Mouse (Mus musculus): ENCODE measurements around the gene Eif4a2. TPM values are rescaled to one million over a fixed set of nuclear protein-coding genes. Genes with fewer than 3 reads are reported as not detected.

The Eif4a2 gene
- polyA plus RNA-seq, 2 experiments = 55.9 to 159 TPM

DNA sequence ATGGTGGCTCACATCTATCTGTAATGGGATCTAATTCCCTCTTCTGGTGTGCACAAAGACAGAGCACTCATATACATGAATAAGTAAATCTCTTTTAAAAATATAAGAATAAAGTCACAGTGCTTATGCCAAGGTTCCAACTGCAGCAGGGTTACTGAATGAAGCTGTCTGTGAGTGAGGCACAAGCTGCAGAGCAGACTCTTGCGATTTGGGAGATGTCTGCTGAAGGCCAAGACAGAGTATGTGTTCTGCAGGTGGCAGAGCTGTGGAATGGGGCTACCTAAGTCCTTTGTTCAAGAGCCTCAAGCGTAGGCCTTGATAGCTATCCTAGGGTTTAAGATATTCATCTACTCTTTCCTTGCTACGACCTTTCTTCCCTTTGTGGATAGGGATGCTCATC, 15.2 kb downstream of the Eif4a2 start:
- peaks cover 5 to 6% of the 10 kb centered on the region in 2 experiments; a peak in 3 of 4 replicates for H3K4me1 ChIP-seq (replicated peaks; ENCODE audit: control insufficient read depth in 2 of 2, insufficient read depth in 2 of 2, low read length in 1 of 2)
- H3K4me3 ChIP-seq (ENCODE audit: insufficient read depth in 1 of 2, low read depth in 2 of 2, low read length in 2 of 2) = no peak overlapping the region
- DNase-seq (ENCODE audit: low read depth in 3 of 3, low spot score in 3 of 3) = no peak
- H3K9me3 ChIP-seq (ENCODE audit: control insufficient read depth, low read length) = no peaks in the 10 kb centered on the region
- TF ChIP-seq EP300 (IDR thresholded peaks at IDR 0.05; ENCODE audit: low read depth) = no peak
- TF ChIP-seq CTCF (IDR thresholded peaks at IDR 0.05; ENCODE audit: low read depth) = no peak
- peaks cover 56% of the 10 kb centered on the region for H3K36me3 ChIP-seq (replicated peaks; ENCODE audit: control insufficient read depth, insufficient read depth, low read depth)
- H3K27me3 ChIP-seq (ENCODE audit: control insufficient read depth, insufficient read depth, low read length) = no peaks in the 10 kb centered on the region
- 75% methylated on average over 3 of the region's 3 CpGs for WGBS (ENCODE audit: insufficient replicate concordance)
- H3K9ac ChIP-seq (replicated peaks) = no peak overlapping the region
- ATAC-seq (ENCODE audit: insufficient read depth) = no peak
- no peak overlapping the region for H3K4me2 ChIP-seq (ENCODE audit: low read depth)
- no peak overlapping the region for H3K27ac ChIP-seq

- Histone ChIP-seq H3K27ac (no peak overlapping the region), H3K9ac (replicated peaks) (no peak overlapping the region), H3K27me3 (ENCODE audit: control insufficient read depth, insufficient read depth, low read length) (no peaks in the 10 kb centered on the region), H3K4me2 (ENCODE audit: low read depth) (no peak overlapping the region), H3K4me3 (ENCODE audit: insufficient read depth in 1 of 2, low read depth in 2 of 2, low read length in 2 of 2) (no peak overlapping the region), H3K36me3 (replicated peaks; ENCODE audit: control insufficient read depth, insufficient read depth, low read depth) (peaks cover 49% of the 10 kb centered on the region), H3K9me3 (ENCODE audit: control insufficient read depth, low read length) (no peaks in the 10 kb centered on the region), H3K4me1 (replicated peaks; ENCODE audit: control insufficient read depth in 2 of 2, insufficient read depth in 2 of 2, low read length in 1 of 2) (peaks cover 5 to 6% of the 10 kb centered on the region in 2 experiments; a peak in 3 of 4 replicates)
- TF ChIP-seq EP300 (IDR thresholded peaks at IDR 0.05; ENCODE audit: low read depth) = no peak
- TF ChIP-seq CTCF (IDR thresholded peaks at IDR 0.05; ENCODE audit: low read depth) = no peak
- DNase-seq (ENCODE audit: low read depth in 3 of 3, low spot score in 3 of 3) (no peak), ATAC-seq (ENCODE audit: insufficient read depth) (no peak)
- WGBS (ENCODE audit: insufficient replicate concordance) = 84% methylated on average over 4 of the region's 4 CpGs
These were observed 15.9 kb downstream of the Eif4a2 start for GRCm38 (mm10) chr16:23123104-23123503.

- 79% methylated on average over 4 of the region's 4 CpGs for WGBS (ENCODE audit: insufficient replicate concordance)
- ATAC-seq (ENCODE audit: insufficient read depth) (no peak), DNase-seq (ENCODE audit: low read depth in 3 of 3, low spot score in 3 of 3) (no peak)
- Histone ChIP-seq H3K27ac (no peak overlapping the region), H3K9ac (replicated peaks) (no peak overlapping the region), H3K4me1 (replicated peaks; ENCODE audit: control insufficient read depth in 2 of 2, insufficient read depth in 2 of 2, low read length in 1 of 2) (peaks cover 10 to 12% of the 10 kb centered on the region in 2 experiments; a peak in 3 of 4 replicates), H3K9me3 (ENCODE audit: control insufficient read depth, low read length) (no peaks in the 10 kb centered on the region), H3K4me3 (ENCODE audit: insufficient read depth in 1 of 2, low read depth in 2 of 2, low read length in 2 of 2) (no peak overlapping the region), H3K36me3 (replicated peaks; ENCODE audit: control insufficient read depth, insufficient read depth, low read depth) (peaks cover 43% of the 10 kb centered on the region), H3K27me3 (ENCODE audit: control insufficient read depth, insufficient read depth, low read length) (no peaks in the 10 kb centered on the region), H3K4me2 (ENCODE audit: low read depth) (no peak overlapping the region)
- no peak for TF ChIP-seq CTCF (IDR thresholded peaks at IDR 0.05; ENCODE audit: low read depth)
- no peak for TF ChIP-seq EP300 (IDR thresholded peaks at IDR 0.05; ENCODE audit: low read depth)
These were observed 17.2 kb downstream of the Eif4a2 start for GRCm38 (mm10) chr16:23124398-23124797.

DNA sequence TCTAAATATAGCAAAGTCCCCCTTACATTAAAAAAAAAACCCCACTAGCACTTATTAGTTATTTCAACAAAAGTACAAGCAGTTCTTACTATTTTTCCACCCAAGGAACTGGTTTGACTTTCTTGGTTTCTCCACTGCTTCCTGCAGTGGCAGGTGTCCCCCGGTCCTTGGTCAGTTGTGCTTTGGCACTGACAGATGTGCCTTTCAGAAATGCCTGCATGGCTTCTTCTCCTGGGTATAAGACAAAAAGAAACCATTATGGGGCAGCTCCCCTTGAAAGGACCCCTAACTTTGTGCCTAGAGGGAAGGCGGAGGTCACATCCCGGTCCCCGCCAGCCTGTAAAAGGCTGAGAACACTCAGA, 20.0 kb downstream of the Eif4a2 start:
- H3K4me1 ChIP-seq (replicated peaks; ENCODE audit: control insufficient read depth in 2 of 2, insufficient read depth in 2 of 2, low read length in 1 of 2) = peaks cover 10 to 12% of the 10 kb centered on the region in 2 experiments; a peak in 3 of 4 replicates
- peak overlapping the region; percentile 95 for H3K9ac ChIP-seq (replicated peaks)
- H3K36me3 ChIP-seq (replicated peaks; ENCODE audit: control insufficient read depth, insufficient read depth, low read depth) = peaks cover 19% of the 10 kb centered on the region
- TF ChIP-seq CTCF (IDR thresholded peaks at IDR 0.05; ENCODE audit: low read depth) (no peak), EP300 (IDR thresholded peaks at IDR 0.05; ENCODE audit: low read depth) (no peak)
- H3K27me3 ChIP-seq (ENCODE audit: control insufficient read depth, insufficient read depth, low read length) = no peaks in the 10 kb centered on the region
- peak overlapping the region; percentile 97 for H3K4me2 ChIP-seq (ENCODE audit: low read depth)
- H3K4me3 ChIP-seq (ENCODE audit: insufficient read depth in 1 of 2, low read depth in 2 of 2, low read length in 2 of 2) = peak overlapping the region; percentile 76 to 94
- no peaks in the 10 kb centered on the region for H3K9me3 ChIP-seq (ENCODE audit: control insufficient read depth, low read length)
- no peak for DNase-seq (ENCODE audit: low read depth in 3 of 3, low spot score in 3 of 3)
- peak; percentile 50 for ATAC-seq (ENCODE audit: insufficient read depth)
- 0% methylated on average over 4 of the region's 4 CpGs for WGBS (ENCODE audit: insufficient replicate concordance)
- H3K27ac ChIP-seq = peak overlapping the region; percentile 97

DNA sequence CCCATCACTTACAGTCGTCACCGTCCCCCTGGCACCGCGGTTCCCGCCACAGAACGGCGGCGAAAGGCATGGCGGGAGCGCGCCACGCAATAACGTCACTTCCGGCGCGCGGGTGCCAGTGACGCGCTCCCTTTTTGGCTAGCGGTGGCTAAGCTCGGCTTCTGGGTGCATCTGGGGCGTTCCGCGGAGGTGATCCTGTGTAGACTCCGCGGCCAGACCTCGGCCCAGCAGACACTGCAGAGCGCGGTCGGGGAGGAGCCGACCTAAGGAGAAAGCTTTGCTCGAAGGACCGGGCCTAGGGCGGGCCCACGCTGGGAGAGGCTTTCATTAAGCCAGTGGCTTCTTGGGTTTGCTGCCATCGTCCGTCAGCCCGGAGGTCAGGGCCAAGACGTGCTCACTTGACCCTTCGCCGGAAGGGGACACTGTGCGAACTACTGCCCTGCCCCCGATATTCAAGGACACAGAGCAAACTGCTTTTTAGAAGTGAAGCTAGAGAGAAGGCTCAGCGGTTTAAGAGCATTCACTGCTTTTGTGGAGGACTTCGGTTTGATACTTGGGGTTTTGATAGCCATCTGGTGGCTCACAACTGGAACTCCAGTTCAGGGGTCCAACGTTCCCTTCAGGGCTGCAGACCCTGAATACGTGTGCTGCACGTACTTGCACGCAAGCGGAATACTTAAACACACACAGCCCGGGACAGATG, 20.6 kb downstream of the Eif4a2 start, which contains the start of gene Rfc4:
TSS of gene Rfc4 (minus strand) at position 65 of the 703 bp plus-strand sequence.
- H3K4me2 ChIP-seq (ENCODE audit: low read depth) = peak within 1 kb of the TSS; percentile 97
- H3K9ac ChIP-seq (replicated peaks) = peak within 1 kb of the TSS; percentile 95
- H3K4me1 ChIP-seq (replicated peaks; ENCODE audit: control insufficient read depth in 2 of 2, insufficient read depth in 2 of 2, low read length in 1 of 2) = peaks cover 10 to 12% of the 10 kb centered on the region in 2 experiments; a peak in 3 of 4 replicates
- peak within 1 kb of the TSS; percentile 76 to 94 for H3K4me3 ChIP-seq (ENCODE audit: insufficient read depth in 1 of 2, low read depth in 2 of 2, low read length in 2 of 2)
- TF ChIP-seq EP300 (IDR thresholded peaks at IDR 0.05; ENCODE audit: low read depth) (no peak), CTCF (IDR thresholded peaks at IDR 0.05; ENCODE audit: low read depth) (peak; percentile 51)
- H3K27me3 ChIP-seq (ENCODE audit: control insufficient read depth, insufficient read depth, low read length) = no peaks in the 10 kb centered on the region
- under 1% methylated on average over 51 of the region's 51 CpGs for WGBS (ENCODE audit: insufficient replicate concordance)
- H3K9me3 ChIP-seq (ENCODE audit: control insufficient read depth, low read length) = no peaks in the 10 kb centered on the region
- DNase-seq (ENCODE audit: low read depth in 3 of 3, low spot score in 3 of 3) (peak; percentile 78 to 85 (median 79)), ATAC-seq (ENCODE audit: insufficient read depth) (peak; percentile 97)
- H3K36me3 ChIP-seq (replicated peaks; ENCODE audit: control insufficient read depth, insufficient read depth, low read depth) = peaks cover 15% of the 10 kb centered on the region
- H3K27ac ChIP-seq = peak within 1 kb of the TSS; percentile 97
